Mouse (Mus musculus) ES-E14 (cell line): ENCODE data around the gene Atl2. TPM values are rescaled to one million over a fixed set of nuclear protein-coding genes. Genes with fewer than 3 reads are reported as not detected.

Experiments
- DNase-seq: peaks from one replicate; pipeline ENCODE4 v3.0.0-alpha.2; 2013; ENCODE audit warnings: low read depth, low spot score
- H3K27ac ChIP-seq: 2 replicates; pipeline ENCODE4 v1.5.1; 2012; ENCODE audit warnings: low read depth, mild to moderate bottlenecking, low read length, moderate library complexity, mixed read lengths; ENCODE audit not compliant: poor library complexity, insufficient read depth, severe bottlenecking
- H3K36me3 ChIP-seq: 2 replicates; pipeline ENCODE4 v1.6.1; 2012; ENCODE audit warnings: mild to moderate bottlenecking, low read length, moderate library complexity, mixed read lengths; ENCODE audit not compliant: control insufficient read depth, poor library complexity, insufficient read depth, severe bottlenecking
- H3K4me1 ChIP-seq, 2 experiments: fragments of 150-350 bp in 1 of 2; sonication (generic) in 1 of 2; 2 replicates each; pipeline ENCODE4 v1.6.1; 2012; ENCODE audit warnings: low read length in 2 of 2, mild to moderate bottlenecking in 1 of 2, mixed read lengths in 1 of 2; ENCODE audit not compliant: control insufficient read depth in 2 of 2, insufficient read depth in 2 of 2, poor library complexity in 1 of 2
- H3K4me3 ChIP-seq, 2 experiments: fragments of 150-350 bp in 1 of 2; sonication (generic) in 1 of 2; 2 replicates each; pipeline ENCODE4 v1.5.1; 2012; ENCODE audit warnings: low read length in 2 of 2, low read depth in 1 of 2, mild to moderate bottlenecking in 1 of 2, mixed read lengths in 1 of 2; ENCODE audit not compliant: insufficient read depth in 1 of 2, poor library complexity in 1 of 2, severe bottlenecking in 1 of 2
- H3K9ac ChIP-seq: 2 replicates; pipeline ENCODE4 v1.6.1; 2012; ENCODE audit warnings: low read depth, mild to moderate bottlenecking, low read length, mixed read lengths; ENCODE audit not compliant: poor library complexity, insufficient read depth, severe bottlenecking
- H3K9me3 ChIP-seq: fragments of 150-350 bp; sonication (generic); 2 replicates; pipeline ENCODE4 v1.6.1; 2012; ENCODE audit warnings: low read depth, mild to moderate bottlenecking, low read length; ENCODE audit not compliant: control insufficient read depth, insufficient read depth
- CHD2 ChIP-seq: IDR thresholded peaks from 2 replicates; pipeline ENCODE4 v1.6.1; 2014; ENCODE audit warnings: mild to moderate bottlenecking, low read depth, low read length, inconsistent platforms
- HCFC1 ChIP-seq: IDR thresholded peaks from 2 replicates; pipeline ENCODE4 v1.6.1; 2012; ENCODE audit warnings: low read length, inconsistent platforms, borderline replicate concordance; ENCODE audit not compliant: insufficient read depth
- MAFK ChIP-seq: IDR thresholded peaks from 2 replicates; pipeline ENCODE4 v1.6.1; 2014; ENCODE audit warnings: mild to moderate bottlenecking, low read depth, low read length, inconsistent platforms; ENCODE audit not compliant: insufficient read depth
- ZC3H11A ChIP-seq: IDR thresholded peaks from 2 replicates; pipeline ENCODE4 v1.6.1; 2012; ENCODE audit warnings: low read depth, mild to moderate bottlenecking, inconsistent platforms, low read length, borderline replicate concordance
- ZNF384 ChIP-seq: IDR thresholded peaks from 2 replicates; pipeline ENCODE4 v1.6.1; 2012; ENCODE audit warnings: low read depth, low read length, inconsistent platforms
- in situ Hi-C, 2 experiments: fragments of 600-800 bp; cut with MboI; formaldehyde crosslinking; loops; one replicate each; pipeline ENCODE4 v1.15.1; 2025; ENCODE audit warnings: low sequenced_read_pairs in 2 of 2, inconsistent platforms in 1 of 2; ENCODE audit not compliant: unreplicated experiment in 2 of 2
- total RNA-seq: library from RNA; depleted of rRNA; stranded (reverse); fragments of 300-350 nt; gene quantifications from 2 replicates; pipeline ENCODE4 v1.2.3, GENCODE M21; 2012

Atl2 gene
- total RNA-seq, 1 experiment, result 44.4 TPM

DNA sequence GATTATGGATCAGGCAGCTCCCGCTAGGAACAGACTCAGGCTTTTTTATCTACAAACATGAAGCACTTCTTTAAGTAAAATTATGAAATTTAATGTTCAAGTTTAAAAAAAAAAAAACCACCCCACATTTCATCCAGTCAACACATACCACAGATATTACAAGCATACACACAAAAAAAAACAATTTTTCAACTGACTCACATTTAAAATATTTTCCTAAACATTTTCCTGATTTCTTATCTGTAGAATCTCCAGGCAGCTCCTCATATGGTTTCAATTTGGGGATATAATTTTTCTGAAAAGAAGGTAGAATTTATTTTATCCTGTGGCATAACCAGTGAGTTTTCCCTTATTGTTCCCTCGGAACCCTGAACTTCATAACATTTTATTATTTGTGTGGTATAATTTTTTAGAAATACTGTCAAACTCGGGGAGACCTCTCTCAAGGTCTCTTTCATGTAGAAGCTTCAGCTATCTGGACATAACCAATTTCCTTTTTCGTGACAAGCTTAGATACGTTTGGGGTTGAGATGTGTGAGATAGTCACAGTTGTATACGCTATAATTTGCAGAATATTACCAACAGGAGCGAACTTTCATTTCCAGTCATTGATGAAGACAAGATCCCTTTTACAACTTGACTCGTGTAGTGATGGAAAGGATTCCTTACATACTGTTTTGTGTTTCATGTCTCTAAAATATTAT lies 11.0 kb upstream of the Atl2 start:
- in situ Hi-C loops, result no loop called here
- no peak for DNase-seq
- TF ChIP-seq CHD2 (no peak), HCFC1 (no peak), ZNF384 (no peak), ZC3H11A (no peak), MAFK (no peak)

DNA sequence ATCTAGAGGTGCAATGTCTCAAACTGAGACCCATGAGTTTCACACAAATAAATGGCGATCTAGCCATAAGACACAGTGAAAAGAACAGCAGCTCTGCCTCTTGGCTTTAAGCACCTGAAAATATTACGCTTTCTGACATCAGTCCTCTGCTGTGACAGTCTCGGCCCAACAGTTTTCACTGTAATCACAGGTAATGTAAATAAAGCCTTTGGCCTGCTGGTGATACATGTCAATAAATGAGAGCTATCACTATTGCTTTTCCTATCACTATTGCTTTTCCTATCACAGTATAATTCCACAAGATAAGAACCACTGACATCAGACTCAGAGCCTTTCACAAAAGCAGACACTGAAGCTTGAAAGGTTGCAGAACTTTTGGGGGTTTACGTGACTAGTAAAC lies 8.7 kb upstream of the Atl2 start:
- Histone ChIP-seq H3K9ac (no peak overlapping the region), H3K4me3 (no peak overlapping the region), H3K27ac (no peak overlapping the region), H3K36me3 (no peaks in the 10 kb centered on the region), H3K9me3 (no peaks in the 10 kb centered on the region), H3K4me1 (no peaks in the 10 kb centered on the region)
- TF ChIP-seq MAFK, result no peak
- TF ChIP-seq ZC3H11A, result no peak
- no peak for TF ChIP-seq CHD2
- TF ChIP-seq ZNF384, result no peak
- TF ChIP-seq HCFC1, result no peak
- in situ Hi-C loops, result no loop called here
- DNase-seq, result no peak

More for the DNA sequence above, 11.0 kb upstream of the Atl2 start:
- no peak overlapping the region for H3K27ac ChIP-seq
- H3K4me1 ChIP-seq, result no peaks in the 10 kb centered on the region
- no peaks in the 10 kb centered on the region for H3K9me3 ChIP-seq
- H3K36me3 ChIP-seq, result no peaks in the 10 kb centered on the region
- H3K9ac ChIP-seq, result no peak overlapping the region
- no peak overlapping the region for H3K4me3 ChIP-seq

GRCm38 (mm10) chr17:79901207-79901606 lies 5.3 kb upstream of the Atl2 start:
- H3K9ac ChIP-seq, result no peak overlapping the region
- DNase-seq, result no peak
- no peaks in the 10 kb centered on the region for H3K36me3 ChIP-seq
- H3K4me1 ChIP-seq, result peaks cover 3 to 7% of the 10 kb centered on the region in 2 experiments; a peak in 2 of 4 replicates
- H3K9me3 ChIP-seq, result no peaks in the 10 kb centered on the region
- H3K4me3 ChIP-seq, result no peak overlapping the region
- no peak for TF ChIP-seq ZC3H11A
- TF ChIP-seq MAFK, result no peak
- no peak for TF ChIP-seq HCFC1
- no peak for TF ChIP-seq CHD2
- no peak for TF ChIP-seq ZNF384
- in situ Hi-C loops, result no loop called here
- H3K27ac ChIP-seq, result no peak overlapping the region

DNA sequence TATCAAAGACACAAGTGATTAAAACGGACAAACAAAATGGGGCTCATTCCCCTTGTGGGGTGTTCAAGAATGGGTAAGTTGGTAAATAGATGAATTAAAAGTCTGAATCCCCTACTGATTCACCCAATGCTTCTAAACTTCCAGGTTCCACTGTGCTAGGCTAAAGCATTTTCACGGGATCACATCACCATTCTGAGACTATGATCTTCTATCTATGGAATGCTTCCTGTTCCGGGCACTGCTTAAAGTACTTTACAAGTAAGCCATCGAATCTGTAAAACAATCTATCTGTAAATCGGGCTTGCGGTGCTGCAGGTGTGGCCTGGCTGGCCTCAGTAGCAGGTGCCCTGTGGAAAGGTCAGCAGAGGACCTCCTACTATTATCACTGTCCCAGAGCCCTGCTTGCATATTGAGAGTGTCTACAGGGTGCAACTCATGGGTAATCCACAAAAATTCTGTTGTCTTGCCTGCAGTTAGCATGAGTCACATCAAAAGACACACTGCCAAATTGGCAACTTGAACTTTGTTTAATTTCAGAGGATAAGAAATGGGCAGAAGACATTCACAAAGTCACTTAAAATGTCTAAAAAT lies 2.3 kb upstream of the Atl2 start:
- H3K36me3 ChIP-seq, result no peaks in the 10 kb centered on the region; the same call in 1 of the 2 replicates
- no peak for DNase-seq
- no peak overlapping the region for H3K27ac ChIP-seq
- H3K4me3 ChIP-seq, result no peak overlapping the region
- TF ChIP-seq MAFK (no peak), ZNF384 (no peak), ZC3H11A (no peak), CHD2 (no peak), HCFC1 (no peak)
- H3K4me1 ChIP-seq, result peaks cover 3 to 12% of the 10 kb centered on the region in 2 experiments; a peak in 3 of 4 replicates
- no peaks in the 10 kb centered on the region for H3K9me3 ChIP-seq
- no peak overlapping the region for H3K9ac ChIP-seq
- in situ Hi-C loops, result no loop called here
